Mouse (Mus musculus) spleen, embryonic (tissue): Measurements from ENCODE around the gene Pirb.
"Not testable (repeated sequence)": the region's sequence is repeated elsewhere in the genome, so short reads cannot be mapped to it uniquely, and the experiment has no call there.

Experiments
- CTCF ChIA-PET: fragments of 350-600 bp; sonication (Branson Sonifier 250); formaldehyde crosslinking; loops from one replicate; lab custom pipeline; 2022; lab: Charles Lee

The Pirb gene

DNA sequence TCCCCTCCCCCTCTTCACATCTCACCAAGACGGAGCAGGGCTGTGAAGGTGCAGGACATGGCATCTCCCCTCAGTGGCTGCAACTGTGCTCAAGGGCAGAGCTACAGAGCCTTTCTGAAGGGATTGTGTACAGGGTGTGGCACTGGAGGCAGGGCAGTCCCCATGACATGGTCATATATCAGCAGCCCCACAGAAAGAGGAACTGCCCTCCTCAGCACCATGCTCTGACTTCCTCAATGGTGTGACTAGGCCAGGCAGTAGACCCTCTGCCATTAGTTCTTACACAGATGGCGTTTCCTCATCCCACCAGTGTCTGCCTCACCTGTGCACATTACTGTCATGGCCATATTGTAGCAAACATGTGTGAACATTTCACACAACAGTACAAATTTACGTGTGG lies at the start of gene Pirb:
Pirb (minus strand) TSS at position 124 of the 400 bp plus-strand sequence.
- CTCF ChIA-PET: not testable (repeated sequence)

- CTCF ChIA-PET: not testable (repeated sequence)
These were observed 12.5 kb upstream of the Pirb start for GRCm38 (mm10) chr7:3732675-3733074.

DNA sequence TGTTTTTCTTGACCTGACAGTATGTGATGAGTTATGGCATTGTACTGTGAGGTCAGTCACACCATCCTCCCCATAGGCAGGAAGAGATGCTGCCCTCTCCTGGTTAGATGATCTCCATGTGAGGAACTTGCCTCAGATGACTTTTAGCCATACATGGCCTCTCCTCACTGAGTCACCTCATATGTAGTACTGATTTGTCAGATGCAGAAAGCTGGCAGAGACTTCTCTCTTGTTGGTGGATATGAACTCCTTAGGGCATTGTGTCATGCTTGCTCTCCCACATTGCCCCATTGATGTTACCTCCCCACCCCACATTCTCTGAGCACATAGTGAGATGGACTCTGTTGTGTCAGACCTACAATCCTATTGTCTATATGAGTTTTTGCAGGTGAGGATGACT lies 5.3 kb upstream of the Pirb start:
- CTCF ChIA-PET: not testable (repeated sequence)

DNA sequence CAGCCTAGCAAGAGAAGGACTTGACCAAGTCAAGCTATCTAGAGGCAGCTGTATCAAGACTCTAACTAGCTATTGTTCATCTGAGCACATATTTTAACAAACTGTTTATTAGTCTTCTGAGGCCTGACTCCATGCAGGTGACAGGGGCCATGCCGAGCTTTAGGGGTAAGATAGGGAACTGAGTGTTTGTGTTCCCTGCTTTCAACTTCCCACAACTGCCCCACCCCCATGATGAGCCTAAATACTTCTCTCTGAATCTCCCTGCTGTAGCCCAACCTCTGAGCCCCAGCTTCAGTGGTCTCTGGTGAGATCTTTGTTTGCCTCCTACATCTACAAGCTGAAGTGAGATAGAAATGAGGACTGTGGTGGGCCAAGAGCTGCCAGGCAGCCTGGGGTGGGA lies 4.9 kb downstream of the Pirb start:
- CTCF ChIA-PET: no interaction called here

DNA sequence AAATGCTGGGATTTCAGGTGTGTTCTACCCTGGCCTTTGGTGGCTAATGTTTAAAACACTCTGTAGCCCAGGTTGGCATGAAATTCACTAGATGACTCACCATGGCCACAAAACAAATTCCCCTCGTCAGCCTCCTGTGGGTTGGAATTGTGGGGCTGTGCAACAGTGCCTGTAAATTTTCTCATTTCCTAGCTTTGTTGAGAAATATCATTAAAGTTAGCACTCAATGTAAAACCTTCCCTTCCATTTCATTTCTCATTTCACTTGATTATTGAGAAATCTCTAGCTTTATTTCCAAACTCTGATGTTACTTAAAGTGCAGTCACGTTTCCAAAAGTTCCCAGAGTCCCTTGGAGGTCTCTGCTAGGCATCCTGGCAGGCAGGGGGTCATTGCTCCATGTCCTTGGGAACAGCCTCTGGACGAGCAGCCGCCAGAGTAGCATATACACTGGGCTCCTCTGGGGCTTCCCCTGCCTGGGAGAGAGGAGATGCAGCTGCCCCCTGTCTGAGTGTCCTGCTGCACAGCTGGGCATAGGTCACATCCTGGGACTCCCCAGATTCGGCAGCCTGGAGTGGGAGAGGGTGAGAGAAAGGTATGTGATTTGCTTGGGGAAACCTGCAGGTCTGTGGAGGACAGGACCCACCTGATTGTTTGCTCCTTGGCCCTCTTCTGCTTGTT lies 7.8 kb downstream of the Pirb start:
- CTCF ChIA-PET: no interaction called here

DNA sequence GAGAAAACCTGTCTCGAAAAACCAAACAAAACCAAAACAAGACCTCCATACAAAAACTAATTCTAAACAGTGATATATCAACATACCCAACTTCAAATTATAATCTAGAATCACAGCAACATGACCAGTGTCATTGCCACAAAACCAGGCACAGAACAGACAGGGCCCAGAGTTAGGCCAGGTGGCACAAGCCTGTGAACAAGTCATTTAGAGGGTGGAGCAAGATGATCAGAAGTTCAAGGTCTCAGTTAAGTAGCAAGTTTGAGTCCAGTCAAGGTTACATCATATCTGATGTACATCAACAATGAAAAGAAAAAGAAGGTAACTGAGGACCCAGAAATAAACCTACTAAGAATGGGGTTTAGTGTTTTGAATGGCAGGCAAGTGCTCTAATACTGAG lies 11.2 kb downstream of the Pirb start:
- CTCF ChIA-PET: no interaction called here

DNA sequence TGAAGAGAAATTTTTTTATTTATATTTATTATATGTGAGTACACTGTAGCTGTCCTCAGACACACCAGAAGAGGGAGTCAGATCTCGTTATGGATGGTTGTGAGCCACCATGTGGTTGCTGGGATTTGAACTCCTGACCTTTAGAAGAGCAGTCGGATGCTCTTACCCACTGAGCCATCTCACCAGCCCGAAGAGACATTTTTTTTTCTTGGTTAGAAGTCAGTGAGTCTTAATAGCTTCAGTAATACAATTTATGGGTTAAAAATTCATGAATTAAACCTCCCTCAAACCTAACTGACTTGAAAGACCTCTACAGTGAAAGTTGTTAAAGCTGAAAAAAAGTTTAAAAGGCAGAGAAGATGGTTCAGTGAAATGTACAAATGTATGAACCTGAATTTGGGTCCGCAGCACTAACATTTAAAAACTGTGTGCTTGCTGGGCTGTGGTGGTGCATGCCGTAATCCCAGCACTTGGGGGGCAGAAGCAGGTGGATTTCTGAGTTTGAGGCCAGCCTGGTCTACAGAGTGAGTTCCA lies 11.7 kb downstream of the Pirb start:
- CTCF ChIA-PET: not testable (repeated sequence)

- CTCF ChIA-PET: interaction anchor here (0.8 kb wide), 1 partner anchor 15 kb away, joined by 3 read pairs; the partner anchor contains the start of gene Tsen34
These were observed 12.4 kb downstream of the Pirb start for GRCm38 (mm10) chr7:3707568-3708413.

DNA sequence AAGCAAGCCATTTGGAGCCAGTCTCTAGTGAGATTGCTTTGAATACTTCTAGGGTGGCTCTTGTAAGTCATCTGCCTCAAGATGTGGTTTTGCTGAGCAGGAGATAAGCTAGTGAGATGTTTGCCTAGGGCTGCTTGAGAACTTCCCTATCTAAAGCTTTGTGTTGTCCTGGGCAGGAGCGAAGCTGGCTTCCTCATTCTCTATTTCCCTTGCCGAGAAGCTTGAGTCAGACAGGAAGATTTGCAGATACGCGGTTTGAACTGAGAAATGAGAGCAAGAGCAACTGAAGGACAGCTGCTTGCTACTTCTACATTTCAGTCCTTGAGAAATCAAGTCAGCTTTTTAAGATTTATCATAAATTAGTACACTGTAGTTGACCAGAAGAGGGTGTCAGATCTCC lies 13.2 kb downstream of the Pirb start:
- CTCF ChIA-PET: interaction anchor here (0.8 kb wide), 1 partner anchor 14 kb away, joined by 3 read pairs; the partner anchor contains the start of gene Tsen34

- CTCF ChIA-PET: interaction anchor here (0.8 kb wide), 1 partner anchor 14 kb away, joined by 3 read pairs; the partner anchor contains the start of gene Tsen34
These were observed 13.8 kb downstream of the Pirb start for GRCm38 (mm10) chr7:3706343-3706934.

DNA sequence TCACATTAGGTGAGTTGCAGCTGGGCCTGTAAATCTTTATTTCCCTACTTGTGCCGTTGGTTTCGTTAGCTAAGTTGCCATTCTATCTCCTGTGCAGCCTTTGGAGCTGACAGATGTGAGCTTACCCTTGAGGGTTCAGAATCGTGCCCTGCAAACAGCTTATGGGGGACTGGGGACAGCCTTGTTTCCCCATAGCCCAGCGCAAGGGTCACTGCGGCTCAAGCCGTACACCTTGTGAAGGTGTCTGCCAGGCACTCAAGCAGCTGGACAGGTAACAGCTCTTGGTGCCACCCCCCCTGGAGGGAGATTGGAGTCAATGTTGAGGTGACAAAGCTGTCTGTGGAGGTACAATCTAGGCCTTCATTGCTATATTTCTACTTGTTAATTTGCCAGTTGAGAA lies 14.3 kb downstream of the Pirb start:
- CTCF ChIA-PET: no interaction called here

- CTCF ChIA-PET: not testable (repeated sequence)
These were observed 14.7 kb downstream of the Pirb start for GRCm38 (mm10) chr7:3705461-3705860.

GRCm38 (mm10) chr7:3704475-3704874 lies 15.7 kb downstream of the Pirb start:
- CTCF ChIA-PET: interaction anchor here (1.1 kb wide), 1 partner anchor 9 kb away, joined by 3 read pairs; no protein-coding TSS in a partner anchor

DNA sequence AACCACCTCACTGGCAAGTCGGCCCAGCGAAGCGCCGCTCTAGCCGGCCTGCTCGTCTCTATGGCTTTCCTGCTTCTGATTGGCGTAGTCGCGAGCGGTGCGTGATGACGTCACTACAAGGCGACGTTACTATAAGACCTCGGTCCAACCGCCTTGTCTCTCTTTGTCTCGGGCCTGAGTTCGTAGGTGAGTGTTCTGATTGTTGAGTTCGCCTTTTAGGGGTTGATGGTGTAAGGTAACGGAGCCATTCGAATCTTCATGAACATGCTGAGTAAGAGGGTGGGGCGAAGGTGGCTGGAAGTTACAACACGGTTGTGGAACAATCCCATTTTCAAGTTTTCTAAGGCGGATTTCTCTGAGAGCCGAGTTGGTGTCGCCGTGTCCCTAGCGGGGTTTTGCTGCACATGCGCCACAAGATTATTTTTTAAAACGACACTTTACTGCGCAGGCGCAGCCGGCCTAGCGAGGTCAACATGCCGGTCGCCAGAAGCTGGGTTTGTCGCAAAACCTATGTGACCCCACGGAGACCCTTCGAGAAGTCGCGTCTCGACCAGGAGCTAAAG lies 16.2 kb downstream of the Pirb start, which contains the start of gene Rps9:
Rps9 (plus strand) TSS at position 115 of the 563 bp plus-strand sequence.
- CTCF ChIA-PET: interaction anchor here (1.1 kb wide), 1 partner anchor 10 kb away, joined by 3 read pairs; no protein-coding TSS in a partner anchor

DNA sequence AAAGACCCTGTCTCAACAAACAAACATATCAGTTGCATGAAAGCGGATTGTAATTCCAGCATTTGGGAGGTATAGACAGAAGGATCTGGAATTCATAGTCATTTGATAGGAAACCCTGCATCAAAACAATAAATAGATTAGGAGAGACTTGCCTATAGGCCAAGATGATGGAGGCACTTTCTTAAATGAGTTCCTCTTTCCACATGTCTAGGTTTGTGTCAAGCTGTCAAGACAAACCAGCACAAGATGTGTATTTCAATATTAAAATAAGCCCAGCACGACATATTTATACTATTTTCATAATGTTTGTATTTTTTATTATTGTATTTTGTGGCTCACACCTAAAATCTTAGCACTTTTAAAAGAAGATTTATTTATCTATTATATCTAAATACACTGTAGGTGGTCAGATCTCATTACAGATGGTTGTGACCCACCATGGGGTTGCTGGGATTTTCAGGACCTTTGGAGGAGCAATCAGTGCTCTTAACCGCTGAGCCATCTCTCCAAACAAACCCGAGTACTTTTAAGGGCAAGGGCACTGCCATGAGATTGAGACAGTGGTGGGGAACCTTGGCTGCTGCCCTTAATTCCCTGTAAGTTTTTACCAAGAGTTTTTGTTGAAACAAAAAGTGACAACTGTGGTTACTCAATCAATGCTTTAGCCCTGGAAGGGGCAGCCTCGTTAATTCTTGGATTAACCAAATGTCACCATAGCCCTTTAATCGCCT lies 16.9 kb downstream of the Pirb start:
- CTCF ChIA-PET: interaction anchor here (1.1 kb wide), 1 partner anchor 11 kb away, joined by 3 read pairs; no protein-coding TSS in a partner anchor

DNA sequence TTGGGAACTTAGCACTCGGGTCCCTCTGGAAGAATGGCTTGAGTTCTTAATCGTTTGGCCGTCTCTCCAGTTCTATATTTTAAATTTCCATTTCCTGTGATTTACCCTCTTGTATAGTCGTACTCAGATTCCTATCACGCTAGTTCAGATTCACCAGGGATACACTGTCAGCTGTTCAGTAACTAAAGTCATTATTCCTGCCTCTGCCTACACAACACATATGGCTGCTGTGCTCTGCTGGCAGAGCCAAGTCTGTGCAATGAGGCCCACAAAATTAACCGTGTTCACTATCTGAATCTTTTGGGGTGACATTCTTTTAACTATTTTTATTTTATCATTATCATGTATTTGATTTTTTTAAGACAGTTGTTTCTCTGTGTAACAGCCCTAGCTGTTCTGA lies 21.7 kb downstream of the Pirb start:
- CTCF ChIA-PET: no interaction called here

DNA sequence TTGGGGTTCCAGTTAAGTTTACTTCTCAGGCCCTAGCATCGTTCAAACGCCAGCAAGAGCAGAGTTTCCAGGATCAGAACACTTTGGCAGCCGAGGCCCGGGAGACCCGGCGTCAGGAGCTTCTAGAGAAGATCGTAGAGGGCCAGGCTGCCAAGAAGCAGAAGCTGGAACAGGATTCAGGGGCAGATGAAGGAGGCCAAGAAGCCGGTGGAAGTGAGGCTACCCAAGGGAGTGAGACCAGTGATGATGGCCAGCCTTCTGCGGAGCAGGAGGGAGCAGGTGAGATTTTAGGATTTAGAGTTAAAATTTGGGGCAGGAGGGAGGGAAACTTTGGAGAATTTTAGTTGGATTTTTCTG lies 25.3 kb downstream of the Pirb start:
- CTCF ChIA-PET: not testable (repeated sequence)

DNA sequence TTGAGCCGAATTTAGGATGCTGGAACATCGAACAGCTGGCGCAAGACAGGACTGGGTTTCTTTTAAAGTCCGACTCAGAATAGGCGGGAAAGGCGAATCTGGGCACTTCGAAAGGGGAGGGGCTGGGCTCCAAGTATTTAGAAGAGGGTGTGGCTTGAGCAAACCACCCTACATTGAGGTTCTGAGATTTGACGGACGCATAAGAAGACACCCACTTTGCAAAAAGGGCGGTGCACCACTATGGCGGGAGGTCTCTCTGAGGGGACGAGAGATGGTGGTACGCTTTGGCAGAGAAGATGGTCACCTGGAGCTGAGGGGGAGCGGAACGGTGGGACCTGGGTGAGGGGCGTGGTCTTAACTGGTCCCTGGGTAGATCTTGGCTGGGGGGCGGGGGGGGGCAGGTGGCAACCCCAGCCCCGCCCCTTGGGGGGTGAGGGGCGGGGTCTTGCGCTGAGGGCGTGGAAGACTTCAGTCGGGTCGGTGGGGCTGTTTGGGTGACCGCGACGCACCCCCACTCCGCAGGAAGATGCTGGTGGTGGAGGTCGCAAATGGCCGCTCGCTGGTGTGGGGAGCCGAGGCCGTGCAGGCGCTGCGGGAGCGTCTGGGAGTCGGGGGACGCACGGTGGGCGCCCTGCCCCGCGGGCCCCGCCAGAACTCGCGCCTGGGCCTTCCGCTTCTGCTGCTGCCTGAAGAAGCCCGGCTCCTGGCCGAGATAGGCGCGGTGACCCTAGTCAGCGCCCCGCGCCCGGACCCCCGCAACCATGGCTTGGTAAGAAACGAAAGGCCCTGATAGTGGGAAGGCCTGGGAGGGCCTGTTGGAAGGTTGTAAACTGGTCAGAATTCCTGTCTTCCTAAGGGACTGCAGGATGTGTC lies 25.9 kb downstream of the Pirb start:
- CTCF ChIA-PET: no interaction called here

DNA sequence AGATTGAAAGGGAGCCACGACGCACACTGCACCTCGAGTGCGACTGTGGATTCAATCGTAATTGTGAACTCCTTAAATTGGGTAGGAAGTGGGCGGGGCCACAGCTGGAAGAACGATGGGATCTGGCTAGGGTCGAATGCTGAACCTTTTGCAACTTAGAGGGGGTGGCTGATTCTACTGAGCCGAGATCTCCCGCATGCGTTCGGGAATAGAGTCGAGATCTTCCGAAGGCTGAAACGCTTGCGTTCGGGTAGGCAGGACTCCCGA lies 26.4 kb downstream of the Pirb start:
- CTCF ChIA-PET: no interaction called here
